Mouse (Mus musculus) heart, postnatal 0 days (tissue): ENCODE results near the gene Pars2. TPM values are rescaled to one million over a fixed set of nuclear protein-coding genes. Genes with fewer than 3 reads are reported as not detected.

Source experiments
- ATAC-seq: fragments of 200-750 bp; cut with Nextera tagmentation; 2 replicates; pipeline ENCODE4 v1.8.0; 2017; ENCODE audit warnings: low read depth, moderate number of reproducible peaks, moderate library complexity; ENCODE audit not compliant: insufficient read depth
- DNase-seq: peaks from one replicate; pipeline ENCODE4 v3.0.0-alpha.2; 2016; ENCODE audit warnings: low spot score
- H3K27ac ChIP-seq: fragments of 300-500 bp; sonication (generic); 2 replicates; pipeline ENCODE4 v1.5.1; 2014; ENCODE audit warnings: low read depth, mild to moderate bottlenecking
- H3K27me3 ChIP-seq: fragments of 300-500 bp; sonication (generic); 2 replicates; pipeline ENCODE4 v1.6.1; 2014; ENCODE audit warnings: low read length, mixed read lengths; ENCODE audit not compliant: control insufficient read depth, insufficient read depth
- H3K36me3 ChIP-seq: fragments of 300-500 bp; sonication (generic); replicated peaks from 2 replicates; pipeline ENCODE4 v1.6.1; 2014; ENCODE audit warnings: low read length, mixed read lengths; ENCODE audit not compliant: control insufficient read depth, insufficient read depth
- H3K4me1 ChIP-seq: fragments of 300-500 bp; sonication (generic); 2 replicates; pipeline ENCODE4 v1.6.1; 2014; ENCODE audit warnings: antibody characterized with exemption; ENCODE audit not compliant: control insufficient read depth, insufficient read depth
- H3K4me2 ChIP-seq: fragments of 300-500 bp; sonication (generic); 2 replicates; pipeline ENCODE4 v1.6.1; 2014; ENCODE audit warnings: low read depth, mild to moderate bottlenecking, low read length, moderate library complexity
- H3K4me3 ChIP-seq: fragments of 300-500 bp; sonication (generic); 2 replicates; pipeline ENCODE4 v1.5.1; 2014; ENCODE audit warnings: low read depth, low read length
- H3K9ac ChIP-seq: fragments of 300-500 bp; sonication (generic); replicated peaks from 2 replicates; pipeline ENCODE4 v1.6.1; 2014; ENCODE audit warnings: low read depth, low read length, mixed read lengths
- H3K9me3 ChIP-seq: fragments of 300-500 bp; sonication (generic); replicated peaks from 2 replicates; pipeline ENCODE4 v1.6.1; 2016; ENCODE audit warnings: low read length; ENCODE audit not compliant: control insufficient read depth
- CTCF ChIP-seq: IDR thresholded peaks from 2 replicates; pipeline ENCODE4 v1.5.1; 2016; ENCODE audit warnings: antibody characterized with exemption, control low read depth, low read depth
- EP300 ChIP-seq: IDR thresholded peaks from 2 replicates; pipeline ENCODE4 v1.6.1; 2016; ENCODE audit warnings: antibody characterized with exemption, low read depth
- WGBS: fragments of 180-500 bp; shearing (Covaris S2); extraction: QIAGEN DNeasy Blood & Tissue Kit; methylation state at CpG from one replicate; pipeline ENCODE4 v1.1.7; 2014; 5-methylcytosine and 5-hydroxymethylcytosine counted together
- polyA plus RNA-seq: library from polyadenylated mRNA; unstranded; fragments of >200 nt; fragmentation: Nextera tagmentation; extraction: Ambion mirVana; gene quantifications from 2 replicates; pipeline ENCODE4 v1.2.1, GENCODE M21; 2015
- total RNA-seq: library from RNA; depleted of rRNA; stranded (reverse); fragments of >200 nt; gene quantifications from 2 replicates; pipeline ENCODE4 v1.2.3, GENCODE M21; 2014; ENCODE audit warnings: low replicate concordance

Gene Pars2
- total and polyA plus RNA-seq, 2 experiments from 2014 or later, result 7.2 to 46.3 TPM

GRCm38 (mm10) chr4:106643483-106644217 lies 7.2 kb upstream of the Pars2 start:
- peaks cover 8% of the 10 kb centered on the region; the same call in 1 of the 2 replicates for H3K27me3 ChIP-seq
- WGBS, result 14% methylated on average over 8 of the region's 8 CpGs
- no peak overlapping the region for H3K27ac ChIP-seq
- H3K9me3 ChIP-seq, result no peaks in the 10 kb centered on the region; the same call in 1 of the 2 replicates
- no peak overlapping the region for H3K4me2 ChIP-seq
- no peak for DNase-seq
- H3K36me3 ChIP-seq, result no peaks in the 10 kb centered on the region
- no peak overlapping the region for H3K9ac ChIP-seq
- ATAC-seq, result no peak
- no peak for TF ChIP-seq EP300
- no peak for TF ChIP-seq CTCF
- H3K4me3 ChIP-seq, result no peak overlapping the region
- H3K4me1 ChIP-seq, result no peaks in the 10 kb centered on the region

GRCm38 (mm10) chr4:106644218-106644610 lies 6.7 kb upstream of the Pars2 start:
- 55% methylated on average over 6 of the region's 6 CpGs for WGBS
- H3K9ac ChIP-seq, result no peak overlapping the region
- no peak overlapping the region for H3K27ac ChIP-seq
- H3K9me3 ChIP-seq, result no peaks in the 10 kb centered on the region; the same call in 1 of the 2 replicates
- H3K27me3 ChIP-seq, result peaks cover 11% of the 10 kb centered on the region; the same call in 1 of the 2 replicates
- TF ChIP-seq EP300 (no peak), CTCF (no peak)
- no peaks in the 10 kb centered on the region for H3K36me3 ChIP-seq
- no peak overlapping the region for H3K4me3 ChIP-seq
- H3K4me2 ChIP-seq, result no peak overlapping the region
- ATAC-seq (no peak), DNase-seq (no peak)
- no peaks in the 10 kb centered on the region for H3K4me1 ChIP-seq

- H3K4me1 ChIP-seq, result no peaks in the 10 kb centered on the region
- ATAC-seq, result no peak
- WGBS, result 69% methylated on average over 5 of the region's 5 CpGs
- no peaks in the 10 kb centered on the region for H3K9me3 ChIP-seq
- H3K27me3 ChIP-seq, result peaks cover 14% of the 10 kb centered on the region; the same call in 1 of the 2 replicates
- DNase-seq, result no peak
- H3K4me2 ChIP-seq, result no peak overlapping the region
- peak overlapping the region; percentile 69 for H3K27ac ChIP-seq
- no peak overlapping the region for H3K9ac ChIP-seq
- H3K4me3 ChIP-seq, result no peak overlapping the region
- no peaks in the 10 kb centered on the region for H3K36me3 ChIP-seq
- TF ChIP-seq EP300 (no peak), CTCF (no peak)
Measured at GRCm38 (mm10) chr4:106645797-106646196, 5.1 kb upstream of the Pars2 start.

- TF ChIP-seq EP300 (no peak), CTCF (no peak)
- DNase-seq, result no peak
- no peak overlapping the region for H3K9ac ChIP-seq
- H3K4me2 ChIP-seq, result no peak overlapping the region
- peaks cover 14% of the 10 kb centered on the region; the same call in 1 of the 2 replicates for H3K27me3 ChIP-seq
- H3K36me3 ChIP-seq, result no peaks in the 10 kb centered on the region
- 80% methylated on average over 6 of the region's 6 CpGs for WGBS
- no peak for ATAC-seq
- no peaks in the 10 kb centered on the region for H3K9me3 ChIP-seq
- peaks cover 8% of the 10 kb centered on the region for H3K4me1 ChIP-seq
- H3K27ac ChIP-seq, result peak overlapping the region; percentile 64; the same call in 1 of the 2 replicates
- no peak overlapping the region for H3K4me3 ChIP-seq
Measured at GRCm38 (mm10) chr4:106647137-106647536, 3.7 kb upstream of the Pars2 start.

GRCm38 (mm10) chr4:106652546-106652945 lies 1.7 kb downstream of the Pars2 start:
- H3K4me1 ChIP-seq, result peaks cover 8% of the 10 kb centered on the region
- no peak overlapping the region for H3K27ac ChIP-seq
- no peak for ATAC-seq
- no peak overlapping the region for H3K4me2 ChIP-seq
- no peaks in the 10 kb centered on the region for H3K9me3 ChIP-seq
- WGBS, result 86% methylated on average over 3 of the region's 3 CpGs
- H3K36me3 ChIP-seq, result peaks cover 5% of the 10 kb centered on the region; the same call in 1 of the 2 replicates
- no peak overlapping the region for H3K4me3 ChIP-seq
- no peak for TF ChIP-seq CTCF
- no peak for TF ChIP-seq EP300
- no peak for DNase-seq
- H3K9ac ChIP-seq, result no peak overlapping the region
- peaks cover 14% of the 10 kb centered on the region; the same call in 1 of the 2 replicates for H3K27me3 ChIP-seq

GRCm38 (mm10) chr4:106653051-106653450 lies 2.2 kb downstream of the Pars2 start:
- Histone ChIP-seq H3K4me1 (peaks cover 8% of the 10 kb centered on the region), H3K36me3 (peaks cover 8% of the 10 kb centered on the region; the same call in 1 of the 2 replicates)
- 82% methylated on average over 15 of the region's 15 CpGs for WGBS

More at GRCm38 (mm10) chr4:106653051-106653450, 2.2 kb downstream of the Pars2 start:
- no peak for TF ChIP-seq CTCF
- TF ChIP-seq EP300, result no peak
- Histone ChIP-seq H3K4me3 (no peak overlapping the region), H3K4me2 (no peak overlapping the region), H3K27ac (no peak overlapping the region), H3K9ac (no peak overlapping the region), H3K27me3 (peaks cover 10% of the 10 kb centered on the region; the same call in 1 of the 2 replicates), H3K9me3 (no peaks in the 10 kb centered on the region)
- ATAC-seq, result no peak
- DNase-seq, result no peak
